Mouse (Mus musculus) induced T-regulatory cell, adult 2 months (primary cell): ENCODE measurements around the gene Ankrd63.
A peak's percentile ranks its signal among the peaks of the same experiment; 100 is the strongest.

Experiments
- DNase-seq: peaks from one replicate; pipeline ENCODE4 v3.0.0-alpha.2; 2012; ENCODE audit warnings: low read depth

Ankrd63 gene

DNA sequence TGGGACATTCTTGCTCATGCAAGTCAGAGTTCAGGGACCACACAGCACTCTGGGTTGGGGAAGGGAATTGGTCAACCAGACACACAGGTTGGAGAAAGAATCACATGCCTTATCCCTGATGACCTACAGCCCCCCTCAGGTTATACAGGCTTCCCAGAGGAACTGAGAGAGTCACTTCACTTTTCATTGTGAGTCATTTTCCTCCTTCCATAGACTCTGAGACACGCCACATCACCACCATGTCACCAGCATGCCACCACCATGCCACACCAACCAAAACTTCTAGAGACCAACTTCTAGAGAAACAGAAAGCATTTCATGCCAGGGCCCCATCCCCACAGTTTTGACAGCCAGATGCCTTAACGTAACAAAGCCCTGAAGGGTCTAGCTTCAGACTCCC, 23.1 kb upstream of the Ankrd63 start:
- DNase-seq: peak; percentile 16

- DNase-seq: no peak
Measured at GRCm38 (mm10) chr2:118725511-118725910, 21.7 kb upstream of the Ankrd63 start.

- no peak for DNase-seq
Measured at GRCm38 (mm10) chr2:118723693-118724486, 20.1 kb upstream of the Ankrd63 start.

- DNase-seq: no peak
Measured at GRCm38 (mm10) chr2:118716677-118717076, 12.9 kb upstream of the Ankrd63 start.

GRCm38 (mm10) chr2:118714230-118714629, 10.5 kb upstream of the Ankrd63 start:
- no peak for DNase-seq

- no peak for DNase-seq
Measured at GRCm38 (mm10) chr2:118713631-118714030, 9.9 kb upstream of the Ankrd63 start.

GRCm38 (mm10) chr2:118711038-118711494, 7.3 kb upstream of the Ankrd63 start:
- no peak for DNase-seq

DNA sequence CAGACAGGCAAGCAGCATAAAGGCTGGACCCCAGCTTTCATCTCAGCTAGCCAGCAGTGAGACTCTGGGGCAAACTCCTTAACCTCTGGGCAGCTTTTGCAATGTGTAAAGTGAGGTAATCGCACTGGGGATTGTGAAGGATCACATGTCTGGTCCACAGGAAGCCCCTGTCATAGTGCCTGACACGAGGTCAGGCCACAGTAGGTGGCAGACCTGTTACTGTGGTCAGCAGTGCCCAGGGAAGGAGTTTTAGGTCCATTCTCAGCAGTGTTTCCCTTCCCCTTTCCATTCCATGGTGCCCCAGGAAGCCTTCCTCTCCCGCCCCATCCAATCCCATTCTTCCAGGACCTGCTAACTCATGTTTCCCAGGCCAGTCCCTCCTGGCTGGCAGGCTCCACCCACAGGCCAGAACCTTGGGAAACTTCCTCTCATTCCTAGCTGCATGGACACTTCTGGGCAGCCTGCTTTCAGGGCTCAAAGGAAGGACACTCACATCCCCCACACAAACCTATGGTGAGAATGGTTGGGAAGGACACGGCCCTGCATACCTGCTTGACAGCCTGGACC, 6.0 kb upstream of the Ankrd63 start:
- DNase-seq: no peak

DNA sequence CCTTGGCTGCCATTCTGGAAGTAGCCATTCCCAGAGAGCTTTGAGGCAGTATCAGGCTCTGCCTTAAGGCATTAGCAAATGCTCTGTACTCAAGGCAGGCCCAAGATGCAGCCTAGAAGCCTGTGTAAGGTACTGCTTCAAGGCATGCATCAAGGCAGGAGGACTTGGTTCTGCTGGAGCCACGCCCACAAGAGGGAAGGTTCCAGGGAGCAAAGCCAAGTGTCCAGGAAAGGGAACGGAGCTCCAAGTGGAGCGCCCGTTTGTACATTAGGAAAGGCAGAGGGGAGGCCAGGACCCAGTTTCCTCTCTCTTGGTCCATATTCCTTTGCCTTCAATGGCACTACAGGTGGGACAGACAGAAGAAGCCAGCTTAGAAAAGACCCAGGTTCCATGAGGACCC, 4.7 kb upstream of the Ankrd63 start:
- no peak for DNase-seq

DNA sequence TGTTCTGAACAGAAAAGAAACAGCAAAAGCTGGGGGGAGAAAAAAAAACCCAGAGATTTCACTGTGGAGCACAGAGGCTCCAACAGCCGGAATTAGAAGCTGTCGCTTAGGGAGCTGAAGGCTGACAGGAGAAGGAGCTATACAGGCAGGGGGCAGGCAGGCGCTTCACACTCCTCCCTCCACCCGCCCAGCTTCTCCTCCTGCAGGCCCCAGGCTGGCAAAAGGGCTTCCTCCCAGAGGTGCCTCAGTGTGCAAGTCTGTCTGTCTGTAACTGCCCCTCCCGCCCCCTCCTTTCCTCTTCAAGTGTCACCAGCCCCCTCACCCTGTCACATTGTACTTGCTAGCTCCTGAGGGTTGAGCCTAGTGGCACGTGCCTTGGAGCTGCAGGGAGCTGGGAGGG, 2.7 kb upstream of the Ankrd63 start:
- no peak for DNase-seq

DNA sequence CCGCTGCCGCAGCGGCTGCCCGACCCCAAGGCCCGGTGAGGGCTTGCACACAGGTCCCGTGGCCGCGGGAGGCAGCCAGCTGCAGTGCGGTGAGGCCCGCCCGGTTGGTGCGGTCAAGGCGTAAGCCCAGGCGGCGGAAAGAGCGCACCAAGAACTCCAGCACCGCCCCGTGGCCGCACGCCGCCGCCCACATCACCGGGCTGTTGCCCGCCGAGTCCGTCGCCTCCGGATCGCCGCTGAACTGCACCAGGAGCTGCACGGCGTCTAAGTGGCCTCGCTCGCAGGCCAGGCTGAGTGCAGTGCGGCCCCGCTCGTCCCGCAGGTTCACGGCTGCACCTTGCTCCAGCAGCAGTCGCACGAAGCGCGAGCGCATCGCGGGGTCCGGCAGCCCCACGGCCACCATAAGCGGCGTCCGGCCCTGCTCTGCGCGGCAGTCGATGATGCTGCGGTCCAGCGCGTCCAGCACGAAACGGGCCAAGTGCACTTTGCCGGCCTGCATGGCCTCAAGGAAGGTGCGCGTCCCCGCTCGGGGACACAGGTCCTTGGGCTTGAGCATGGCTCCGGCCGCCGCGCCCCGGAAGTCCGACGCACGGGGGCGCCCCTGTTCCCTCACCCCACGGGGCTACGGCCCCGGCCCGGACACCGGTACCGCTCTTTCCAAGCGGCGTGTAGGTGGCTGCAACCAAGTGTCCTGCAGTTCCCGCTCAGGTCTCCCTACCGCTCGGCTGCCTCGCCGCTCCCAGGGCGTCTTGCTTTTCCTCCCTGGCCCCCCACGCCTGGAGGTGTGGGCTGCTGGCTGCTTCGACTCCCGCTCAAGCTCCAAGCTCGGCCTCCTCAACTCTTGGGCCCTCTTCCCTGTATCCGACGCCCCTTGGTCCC, 641 bp downstream of the Ankrd63 start:
- peak; percentile 40 for DNase-seq

DNA sequence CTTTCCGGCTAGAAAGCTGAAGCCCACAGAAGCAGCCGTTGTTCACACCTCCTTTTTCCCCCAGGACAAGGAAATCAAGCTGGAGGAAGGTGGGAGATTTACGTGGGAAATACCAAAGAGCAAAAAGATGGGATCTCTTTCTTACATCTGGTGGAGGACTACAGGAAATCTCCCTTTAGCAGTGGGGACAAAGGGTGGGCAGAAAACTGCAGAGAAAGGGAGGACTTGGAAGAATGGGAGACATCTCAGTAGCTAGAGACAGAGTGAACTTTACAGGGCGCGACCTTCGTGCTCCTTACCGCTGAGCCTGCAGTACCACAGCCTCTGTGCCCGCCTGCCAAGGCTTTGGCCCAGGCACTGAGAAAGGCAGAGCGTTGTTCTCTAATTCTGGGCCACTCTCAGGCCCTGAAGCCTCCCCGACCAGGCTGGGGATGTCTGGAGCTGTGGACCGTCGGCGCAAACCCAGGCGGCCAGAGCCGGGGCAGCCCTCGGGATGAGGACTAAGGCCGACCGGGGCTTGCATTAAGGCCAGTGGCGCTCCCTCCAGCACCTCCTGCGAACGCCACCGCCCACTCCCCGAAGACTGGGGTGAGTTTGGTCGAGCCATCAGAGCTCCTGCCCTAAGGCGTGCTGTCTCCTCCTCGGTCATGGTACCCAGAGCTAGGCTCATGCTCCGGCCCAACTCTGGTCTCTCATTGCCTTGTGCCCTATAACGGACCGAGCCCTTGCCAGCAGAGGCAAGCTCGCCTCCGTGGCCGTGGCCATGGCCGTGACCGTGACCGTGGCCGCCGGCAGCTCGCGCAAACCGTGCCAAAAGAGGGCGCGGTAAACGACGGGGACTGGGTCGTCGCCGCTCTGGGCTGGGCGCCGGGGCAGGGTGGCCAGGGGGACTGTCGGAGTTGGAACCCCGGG, 1.5 kb downstream of the Ankrd63 start:
- DNase-seq: peak; percentile 18

DNA sequence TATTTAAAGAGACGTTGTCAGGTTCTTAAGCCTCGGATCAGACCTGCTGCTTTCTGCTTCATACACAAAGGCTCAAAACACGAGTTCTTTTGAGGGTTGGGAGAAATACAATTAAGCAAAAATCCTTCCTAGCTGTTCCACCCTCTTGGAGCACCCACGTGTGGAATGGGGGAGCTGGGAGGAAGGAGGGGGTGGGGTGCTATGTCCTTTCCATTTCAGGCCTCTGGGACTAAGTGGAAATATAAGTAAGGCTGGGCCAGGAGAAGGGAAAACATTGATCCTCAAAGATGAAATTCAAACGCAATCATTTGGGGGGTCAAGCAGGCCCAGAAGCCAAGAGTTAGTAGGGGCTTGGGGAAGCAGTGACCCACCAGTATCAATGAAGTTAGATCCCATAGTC, 2.6 kb downstream of the Ankrd63 start:
- DNase-seq: no peak

DNA sequence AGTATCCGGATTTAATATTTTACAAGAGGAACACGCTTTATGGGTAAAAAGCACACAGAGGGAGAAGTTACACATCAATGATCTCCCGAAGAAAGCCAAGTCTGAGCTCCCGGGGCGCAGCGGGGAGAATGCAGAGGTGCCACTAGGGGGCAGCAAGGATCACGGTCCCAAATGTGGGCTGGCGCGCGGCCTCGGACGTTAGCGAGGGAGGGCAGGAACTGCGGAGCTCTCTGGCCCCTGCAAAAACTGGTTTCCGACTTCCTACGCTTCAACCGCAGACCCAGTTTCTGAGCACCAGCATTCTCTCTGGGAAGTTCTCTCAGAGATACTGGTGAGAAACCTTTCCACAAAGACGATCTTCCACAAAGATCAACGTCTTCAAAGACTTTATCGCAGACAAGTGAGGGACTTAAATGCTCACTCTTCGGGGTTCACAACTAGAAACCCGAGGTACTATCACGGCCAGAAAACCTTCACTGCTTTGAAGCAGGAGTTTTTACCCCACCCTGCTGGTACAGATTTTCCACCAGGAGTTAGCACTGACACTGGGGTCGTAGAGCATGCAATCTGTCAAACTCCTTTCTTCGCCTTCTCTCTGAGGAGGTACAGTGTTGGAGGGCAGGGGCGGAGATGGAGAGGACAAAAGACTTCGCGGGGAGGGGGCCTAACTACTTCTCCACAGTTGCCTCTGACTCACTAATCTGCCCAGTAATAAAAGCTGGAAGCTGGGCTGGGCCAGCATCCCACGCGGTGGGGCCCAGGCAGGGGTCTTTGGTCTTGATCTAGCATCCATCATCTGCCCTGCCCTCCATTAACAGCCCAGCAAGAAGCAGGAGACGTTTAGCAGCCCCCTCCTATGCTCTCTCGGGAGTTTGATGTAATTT, 3.3 kb downstream of the Ankrd63 start:
- peak; percentile 84 for DNase-seq

DNA sequence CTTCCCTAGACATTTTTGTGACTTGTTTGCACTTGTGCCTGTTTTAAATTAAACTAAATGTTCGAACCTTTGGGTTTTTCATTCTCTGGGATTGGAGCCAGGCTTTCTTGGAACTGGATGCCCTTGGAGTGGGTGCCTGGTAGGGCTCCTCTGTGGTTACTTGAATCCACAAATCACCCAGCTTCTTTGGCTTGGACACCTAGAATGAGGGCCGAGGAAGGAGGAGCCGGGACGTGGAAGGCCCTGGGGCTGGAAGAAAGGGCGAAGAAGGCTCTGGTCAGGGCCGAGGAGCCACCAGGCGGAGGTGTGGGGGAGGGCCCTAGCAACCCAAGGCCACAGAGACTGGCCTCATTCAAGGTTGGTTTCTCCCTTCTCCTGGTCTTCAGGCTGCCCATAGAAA, 5.8 kb downstream of the Ankrd63 start:
- DNase-seq: no peak

DNA sequence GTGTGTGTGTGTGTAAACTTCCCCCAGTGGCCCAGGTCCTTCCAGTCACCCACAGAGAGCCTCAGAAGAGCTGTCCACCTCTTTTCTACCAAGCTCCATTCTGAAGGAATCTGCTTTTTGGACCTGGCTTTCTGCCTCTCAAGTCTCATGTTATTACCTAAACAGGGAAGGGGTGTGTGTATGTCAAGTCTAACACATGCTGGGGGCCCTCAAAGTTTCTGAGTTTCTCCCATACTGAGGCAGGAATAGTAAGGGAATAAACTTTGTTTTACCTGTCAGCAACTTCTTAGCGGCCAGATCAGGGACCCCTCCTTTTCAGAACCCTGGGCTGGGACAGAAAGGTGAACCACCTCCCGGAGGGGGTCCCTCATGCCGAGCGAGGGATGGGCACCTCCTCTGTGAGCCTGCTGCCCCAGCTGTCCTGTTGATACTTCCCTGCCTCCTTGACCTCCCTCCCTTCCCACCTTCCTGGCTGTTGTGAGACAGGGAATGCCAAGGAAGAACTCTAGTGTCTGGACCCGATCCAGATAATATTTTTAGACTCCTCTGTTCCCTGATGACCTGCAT, 6.4 kb downstream of the Ankrd63 start:
- no peak for DNase-seq

DNA sequence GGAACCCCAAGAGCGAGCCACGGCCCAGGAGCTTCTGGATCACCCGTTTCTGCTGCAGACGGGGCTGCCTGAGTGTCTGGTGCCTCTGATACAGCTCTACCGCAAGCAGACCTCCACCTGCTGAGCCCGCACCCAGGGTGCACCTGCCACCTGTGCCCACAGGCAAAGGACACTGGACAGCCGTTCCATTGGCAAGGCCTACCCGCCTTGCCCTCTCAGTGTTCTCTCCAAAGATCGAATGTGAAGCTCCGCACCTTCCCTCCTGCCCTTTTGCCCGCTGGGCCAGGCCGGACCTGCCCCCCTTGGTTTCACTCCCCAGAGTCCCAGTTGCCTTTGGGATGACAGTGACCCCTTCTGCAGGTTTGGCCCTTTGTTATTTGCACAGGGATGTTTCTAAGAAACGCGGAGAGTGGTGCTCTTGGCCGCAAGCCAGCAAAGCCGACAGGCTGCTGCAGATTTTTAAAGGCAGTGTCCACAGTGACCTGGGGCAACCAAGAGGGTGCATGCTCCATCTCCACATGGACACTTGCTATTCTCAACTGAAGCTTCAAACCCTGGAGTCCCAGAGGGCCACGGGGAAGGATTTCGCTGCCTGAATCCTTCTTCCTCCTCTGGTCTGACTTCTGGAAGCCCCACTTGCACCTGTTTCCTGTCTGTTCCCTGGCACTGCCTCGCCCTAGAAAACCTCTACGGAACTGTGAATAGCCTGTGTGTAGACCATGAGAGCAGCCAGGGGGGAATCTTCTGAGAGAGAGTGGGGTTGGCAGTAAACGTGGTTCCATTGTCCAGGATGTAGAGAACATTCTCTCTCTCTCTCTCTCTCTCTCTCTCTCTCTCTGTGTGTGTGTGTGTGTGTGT, 7.1 kb downstream of the Ankrd63 start:
- peak; percentile 25 for DNase-seq

- peak; percentile 85 for DNase-seq
Measured at GRCm38 (mm10) chr2:118695677-118696232, 8.0 kb downstream of the Ankrd63 start.

GRCm38 (mm10) chr2:118693370-118693966, 10.3 kb downstream of the Ankrd63 start:
- no peak for DNase-seq
